Mouse (Mus musculus) testis, adult 2 months (tissue): ENCODE measurements around the gene Dync1i1.

Source experiments
- CTCF ChIP-seq: fragments of 200-500 bp; IDR thresholded peaks from 2 replicates; pipeline ENCODE4 v1.5.1; 2012; ENCODE audit warnings: low read depth, mild to moderate bottlenecking, inconsistent platforms, low read length, moderate library complexity; ENCODE audit not compliant: control insufficient read depth, insufficient read depth, insufficient replicate concordance
- POLR2A ChIP-seq: fragments of 200-500 bp; IDR thresholded peaks from 2 replicates; pipeline ENCODE4 v1.6.1; 2012; ENCODE audit warnings: low read depth, mild to moderate bottlenecking, inconsistent platforms, low read length, moderate library complexity; ENCODE audit not compliant: control insufficient read depth

DNA sequence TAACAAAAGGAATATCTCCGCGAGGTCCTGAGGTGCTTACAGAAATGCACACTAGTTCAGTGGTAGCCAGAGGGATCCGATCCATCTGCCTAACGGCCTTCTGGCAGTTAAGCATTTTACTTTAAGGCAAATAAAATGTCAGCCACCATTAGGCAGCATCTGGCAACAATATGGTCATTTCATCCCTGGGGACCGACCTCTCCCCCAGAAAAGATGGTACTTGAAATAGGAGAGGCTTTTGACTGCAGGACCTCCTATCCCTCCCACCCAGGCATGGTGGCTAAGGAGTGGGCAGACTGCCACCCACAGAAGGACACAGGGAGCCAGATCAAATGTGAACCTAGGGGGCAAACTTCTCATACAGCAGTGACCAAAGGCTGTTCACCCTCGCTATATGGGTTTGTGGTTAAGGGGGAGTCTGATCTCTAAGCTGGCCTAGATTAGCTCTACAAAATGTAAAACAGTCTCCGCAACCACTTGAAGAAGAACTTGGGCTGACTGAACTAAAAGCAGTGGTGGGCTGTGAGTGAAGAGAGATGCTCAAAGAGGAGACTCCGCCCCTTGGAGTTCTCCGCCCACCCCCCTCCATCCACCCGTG, 231.0 kb downstream of the Dync1i1 start:
- no peak for TF ChIP-seq POLR2A
- TF ChIP-seq CTCF: no peak
